Mouse (Mus musculus): ENCODE data around the gene Cyp8b1.

The Cyp8b1 gene

DNA sequence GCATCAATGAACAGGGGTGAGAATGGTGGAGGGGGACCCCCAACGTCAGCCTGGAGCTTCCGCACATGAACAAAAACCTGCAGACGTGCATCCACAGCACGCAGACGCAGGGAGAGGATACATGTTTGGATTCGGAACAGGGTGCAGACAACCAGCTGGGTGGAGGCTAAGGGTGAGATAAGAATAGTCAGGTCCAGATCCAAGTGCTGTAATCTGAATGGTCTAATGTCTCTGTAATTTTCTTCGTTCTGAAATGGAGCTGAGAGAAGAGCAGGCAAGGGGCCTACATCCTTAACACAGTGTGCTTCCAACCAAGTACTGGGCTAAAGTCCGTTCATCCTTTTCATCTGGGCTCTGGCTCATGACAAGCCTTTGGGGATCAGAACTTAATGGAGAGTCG, 24.8 kb downstream of the Cyp8b1 start:
- no peak for DNase-seq (ENCODE audit: low spot score in 2 of 2)

DNA sequence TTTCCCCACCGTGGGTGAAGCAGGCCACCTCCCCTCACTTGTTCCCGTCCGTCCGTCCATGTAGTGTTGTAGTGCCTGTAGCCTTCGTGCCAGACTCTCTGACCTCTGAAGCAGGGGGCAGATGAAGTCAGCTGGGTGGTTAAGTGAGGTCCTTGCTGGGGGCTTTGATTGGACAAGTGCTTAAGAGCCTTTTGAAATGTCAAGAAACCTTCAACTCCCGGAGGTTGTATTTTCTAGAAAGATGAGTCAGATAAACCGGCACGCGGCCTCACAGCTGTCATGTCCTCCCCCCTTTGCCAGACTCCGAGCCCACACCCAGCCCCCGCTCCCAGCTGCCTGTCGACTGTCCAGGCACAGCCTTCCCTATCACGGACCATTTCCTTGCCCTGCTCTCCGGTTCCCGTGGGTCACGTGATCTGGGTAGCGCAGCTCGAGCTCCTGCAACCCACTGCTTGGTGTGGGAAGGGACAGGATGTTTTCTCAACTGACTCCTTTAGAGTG, 25.6 kb downstream of the Cyp8b1 start:
- DNase-seq (ENCODE audit: low spot score in 2 of 2): peak; percentile 45 to 59

DNA sequence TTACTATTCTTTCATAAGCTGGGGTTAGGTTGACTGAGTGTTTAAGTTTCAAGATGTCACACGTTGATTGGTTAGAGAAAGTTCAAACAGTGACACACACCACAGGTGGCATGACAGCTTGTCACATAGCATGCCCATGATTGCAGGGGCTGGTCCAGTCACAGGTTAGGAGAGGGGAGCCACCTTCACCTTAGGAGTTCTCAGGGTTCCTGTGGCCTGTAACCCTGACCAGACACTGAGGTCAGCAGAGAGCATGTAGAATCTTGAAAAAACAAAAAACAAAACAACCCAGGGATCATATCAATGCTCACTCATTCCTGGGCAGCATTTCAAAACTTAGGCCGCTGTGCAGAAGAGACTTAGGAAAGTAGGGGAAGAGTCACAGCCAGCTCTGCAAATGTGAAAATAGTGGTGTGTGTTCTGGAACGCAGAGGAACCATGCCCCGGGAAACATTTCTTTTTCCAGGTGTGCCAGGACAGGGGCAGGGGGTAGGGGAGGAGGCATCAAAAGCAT, 26.1 kb downstream of the Cyp8b1 start:
- DNase-seq (ENCODE audit: low spot score in 2 of 2): no peak

DNA sequence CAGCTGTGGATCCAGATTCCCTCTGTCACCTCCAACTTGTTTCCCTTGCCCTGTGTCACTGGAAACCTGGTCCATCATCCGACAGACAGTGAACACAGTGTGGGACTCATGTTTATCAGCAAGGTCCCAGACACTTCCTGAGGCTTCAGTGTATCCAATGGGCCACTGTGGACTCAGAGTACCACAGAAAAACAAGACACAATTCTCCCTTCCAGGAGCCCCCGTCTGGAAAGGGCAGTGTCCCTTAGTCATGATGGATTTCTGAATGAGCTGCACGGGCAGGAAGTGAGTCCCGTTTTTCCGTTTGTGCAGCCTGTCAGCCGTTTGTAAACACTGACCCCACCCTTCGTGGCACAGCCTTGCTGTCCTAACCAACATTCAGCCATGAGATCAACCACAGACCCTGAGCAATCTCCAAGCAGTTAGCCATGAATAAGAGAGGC, 34.1 kb downstream of the Cyp8b1 start:
- DNase-seq (ENCODE audit: low spot score in 2 of 2): no peak

DNA sequence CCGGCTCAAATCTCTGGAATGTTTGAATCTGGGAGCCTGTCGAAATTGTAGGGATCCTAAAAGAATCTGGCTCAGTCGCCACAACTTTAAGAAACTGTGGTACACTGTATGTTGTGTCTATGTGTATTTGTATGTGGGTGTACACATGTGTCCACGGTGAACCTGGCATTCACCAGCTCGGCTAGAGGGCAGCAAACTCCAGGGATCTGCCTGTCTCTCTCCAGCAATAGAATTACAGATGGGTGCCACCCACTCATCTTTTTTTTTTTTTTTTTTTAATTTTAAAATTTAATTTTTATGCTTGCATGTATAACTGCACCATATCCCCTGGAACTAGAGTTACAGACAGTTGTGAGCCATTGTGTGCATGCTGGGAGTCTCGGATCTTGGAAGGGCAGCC, 34.8 kb downstream of the Cyp8b1 start:
- peak; percentile 44 to 53 for DNase-seq (ENCODE audit: low spot score in 2 of 2)

DNA sequence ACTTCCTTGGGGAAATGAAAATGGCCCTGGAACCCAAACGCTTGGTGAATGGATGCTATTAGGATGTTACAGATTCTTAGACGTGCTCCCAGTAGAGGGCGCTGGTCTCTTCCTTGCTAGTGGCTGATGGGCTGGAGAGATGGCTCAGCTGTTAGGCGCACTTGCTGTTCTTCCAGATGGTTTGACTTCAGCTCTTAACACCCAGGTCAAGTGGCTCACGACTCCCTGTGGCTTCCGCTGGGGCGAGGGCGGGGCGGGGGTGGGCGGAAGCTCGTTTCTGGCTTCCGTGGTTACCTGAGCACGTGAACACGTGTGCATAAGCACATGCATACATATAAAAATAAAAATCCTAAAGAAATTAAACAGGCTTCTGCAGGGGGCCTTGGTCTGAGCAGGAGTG, 35.3 kb downstream of the Cyp8b1 start:
- DNase-seq (ENCODE audit: low spot score in 2 of 2): peak; percentile 74 to 78

DNA sequence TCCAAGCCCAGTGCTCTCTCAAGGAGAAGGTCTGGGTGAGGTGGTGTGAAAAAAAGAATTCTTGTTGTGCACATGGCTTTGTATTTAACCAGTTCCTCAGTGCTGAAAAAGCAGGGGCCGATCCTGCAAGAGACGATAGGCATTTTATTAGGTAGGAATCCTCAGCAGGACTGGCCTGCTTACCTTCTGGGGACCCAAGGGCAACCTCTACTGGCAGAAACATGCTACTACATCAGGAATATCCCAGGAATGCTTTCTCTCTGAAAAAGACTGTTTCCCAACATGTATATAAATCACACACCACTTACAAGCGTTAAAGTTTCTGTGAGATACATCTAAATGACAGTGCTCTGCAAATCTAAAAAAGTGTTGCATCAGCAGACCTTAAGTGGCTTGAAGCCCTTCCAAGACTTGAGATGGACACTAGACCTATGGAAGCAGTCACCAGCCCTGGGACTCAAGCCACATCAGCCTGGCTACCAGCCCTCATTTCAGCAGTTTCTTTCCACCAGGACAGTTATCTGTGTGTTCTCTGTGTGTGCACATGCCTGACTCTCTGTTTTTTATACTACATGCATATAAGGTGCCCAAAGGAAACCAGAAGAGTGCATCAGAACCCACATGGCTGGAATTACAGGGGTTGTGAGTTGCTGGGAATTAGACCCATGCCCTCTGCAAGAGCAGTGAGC, 38.9 kb downstream of the Cyp8b1 start:
- DNase-seq (ENCODE audit: low spot score in 2 of 2): peak; percentile 83

DNA sequence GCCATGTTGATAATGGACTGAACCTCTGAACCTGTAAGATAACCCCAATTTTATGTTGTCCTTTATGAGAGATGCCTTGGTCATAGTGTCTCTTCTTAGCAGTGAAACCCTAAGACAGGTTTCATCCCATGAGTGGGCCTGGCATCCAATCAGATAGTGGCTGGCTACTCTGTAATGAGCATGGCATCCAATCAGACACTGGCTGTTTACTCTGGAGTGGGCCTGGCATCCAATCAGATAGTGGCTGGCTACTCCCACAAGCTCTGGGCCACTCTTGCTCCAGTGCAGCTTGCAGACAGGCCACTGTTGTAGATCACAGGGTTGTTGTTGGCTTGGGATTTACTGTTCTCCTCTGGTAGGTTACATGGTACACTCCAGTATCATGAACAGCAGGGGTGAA, 42.5 kb downstream of the Cyp8b1 start:
- DNase-seq (ENCODE audit: low spot score in 2 of 2): no peak

DNA sequence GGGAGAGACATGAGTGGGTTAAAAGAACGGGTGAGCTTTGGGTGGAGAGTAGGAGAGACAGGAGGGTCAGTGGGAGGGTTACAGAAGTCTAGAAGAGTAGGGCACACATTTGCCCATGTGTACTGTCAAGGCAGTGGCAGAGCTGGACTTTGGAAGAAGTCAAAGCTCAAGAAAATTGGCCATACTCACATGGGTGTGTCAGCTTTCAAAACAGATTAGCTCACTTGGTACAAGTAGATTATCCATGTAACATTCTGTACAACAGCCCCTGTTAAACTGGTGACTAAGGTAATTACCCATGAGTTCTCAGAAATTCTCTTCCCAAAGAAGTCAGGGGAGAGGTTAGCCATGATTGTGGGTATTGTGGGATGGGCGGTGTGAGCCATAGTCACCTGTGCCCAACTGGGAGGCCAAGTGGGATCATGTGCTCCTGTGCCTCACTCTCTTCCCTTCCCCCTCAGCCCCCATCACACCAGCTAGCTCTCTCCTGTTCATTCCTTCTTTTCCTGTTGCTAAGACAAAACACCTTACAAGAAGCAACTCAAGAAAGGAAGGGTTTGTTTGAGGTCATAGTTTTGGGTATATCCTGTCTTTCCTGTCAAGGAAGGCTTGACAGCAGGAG, 43.9 kb downstream of the Cyp8b1 start:
- DNase-seq (ENCODE audit: low spot score in 2 of 2): no peak

DNA sequence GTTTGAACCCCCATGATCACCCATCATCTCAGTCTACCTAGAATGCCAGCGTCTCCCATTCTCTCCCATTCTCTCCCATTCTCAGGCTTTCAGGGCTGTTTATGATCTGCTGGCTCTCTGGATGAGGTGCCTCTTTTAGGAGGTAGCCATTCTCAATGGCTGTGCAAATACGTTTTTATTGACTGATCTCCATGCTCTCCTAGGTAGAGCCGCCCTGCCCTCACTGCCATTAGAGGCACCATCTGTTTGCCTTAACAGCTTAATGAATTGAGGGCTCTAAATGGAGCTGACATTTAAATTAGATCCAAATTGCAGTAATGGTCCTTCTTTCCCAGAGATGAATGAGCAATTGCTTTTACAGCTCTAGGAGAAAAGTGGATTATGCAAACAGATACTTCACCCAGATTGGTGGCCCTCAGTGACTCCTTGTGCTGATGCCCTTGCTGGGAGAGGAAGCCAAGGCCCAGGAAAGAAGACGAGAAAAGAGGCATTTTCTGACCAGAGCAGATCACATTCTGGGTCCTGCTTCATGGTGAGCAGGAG, 46.1 kb downstream of the Cyp8b1 start:
- no peak for DNase-seq (ENCODE audit: low spot score in 2 of 2)

DNA sequence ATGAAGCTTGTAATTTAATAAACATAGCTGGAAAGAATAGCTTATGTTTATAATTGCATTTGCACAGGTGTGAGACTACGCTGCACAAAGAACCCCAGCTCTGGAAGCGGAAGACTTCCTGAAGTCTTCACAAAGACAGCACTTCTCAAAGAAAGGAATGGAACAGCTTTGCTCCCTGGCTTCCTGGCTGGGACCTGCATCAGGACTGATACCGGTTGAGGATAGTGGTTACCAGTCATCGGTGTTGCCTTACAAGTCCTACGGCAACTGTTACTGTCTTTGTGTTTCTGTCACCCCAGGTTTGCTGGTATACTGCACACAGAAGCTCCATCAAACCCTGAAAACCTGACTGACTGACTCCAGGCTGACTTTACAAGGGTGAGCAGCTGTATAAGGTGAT, 46.7 kb downstream of the Cyp8b1 start:
- DNase-seq (ENCODE audit: low spot score in 2 of 2): no peak

DNA sequence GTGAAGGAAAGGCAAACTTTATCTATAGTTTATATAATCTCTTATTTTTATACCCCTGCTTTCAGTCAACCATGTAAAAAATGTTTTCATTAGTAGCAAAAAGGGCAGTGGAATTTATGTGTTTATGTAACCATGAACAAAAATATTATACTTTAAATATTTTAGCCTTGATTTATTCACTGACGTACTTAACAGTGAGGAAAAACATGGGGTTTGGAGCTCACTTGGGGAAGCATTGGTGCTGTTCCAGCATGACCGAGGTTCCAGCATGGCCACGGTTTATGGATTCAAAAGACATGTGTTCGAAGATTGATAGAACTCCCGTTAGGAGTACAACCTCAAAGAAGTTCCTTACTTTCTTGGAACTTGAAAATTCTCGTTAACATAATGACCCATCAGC, 47.9 kb downstream of the Cyp8b1 start:
- DNase-seq (ENCODE audit: low spot score in 2 of 2): no peak

DNA sequence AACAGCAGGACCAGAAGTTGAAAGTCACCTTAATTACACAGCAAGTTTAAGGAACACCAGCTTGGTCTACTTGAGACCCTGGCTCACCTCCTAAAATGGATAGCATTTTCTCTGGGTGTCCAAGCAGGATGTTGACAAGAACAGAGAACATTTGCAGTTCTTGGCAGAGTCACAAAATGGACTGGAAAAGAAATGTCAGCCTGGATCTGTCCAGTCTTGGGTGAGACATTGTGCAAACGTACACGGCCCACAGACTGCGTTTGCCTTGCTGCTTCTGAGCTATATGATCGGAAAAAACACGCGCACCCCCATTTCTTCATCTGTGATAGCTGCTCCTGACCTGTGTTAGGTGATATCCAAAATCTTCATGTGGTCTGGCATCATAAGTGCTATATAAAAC, 48.5 kb downstream of the Cyp8b1 start:
- DNase-seq (ENCODE audit: low spot score in 2 of 2): no peak

DNA sequence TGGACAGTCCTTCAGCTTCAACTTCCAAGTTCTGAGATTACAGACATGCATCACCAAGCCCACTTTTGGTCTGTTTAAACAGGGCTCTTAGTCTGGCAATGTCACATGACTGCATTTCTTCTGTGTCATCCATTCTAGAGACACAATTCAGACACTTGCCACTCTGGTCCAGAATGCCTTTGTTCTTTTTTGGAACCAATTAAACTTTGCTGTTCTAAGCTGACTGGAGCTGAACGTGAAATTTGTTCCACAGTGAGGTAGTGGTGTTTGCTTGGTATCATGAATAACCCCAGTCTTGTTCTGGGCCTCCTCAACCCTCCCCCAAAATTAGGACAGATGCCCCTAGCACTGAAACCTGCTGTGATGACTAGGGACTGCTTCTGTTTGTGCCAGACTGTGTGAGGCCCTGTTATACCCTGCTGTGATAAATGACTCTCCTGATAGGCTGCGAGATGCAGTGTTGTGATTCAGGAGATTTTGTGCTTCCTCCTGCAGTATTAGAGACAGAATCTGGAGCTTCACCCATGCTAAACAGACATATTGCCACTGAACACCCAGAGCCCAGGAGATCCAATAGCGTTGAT, 50.6 kb downstream of the Cyp8b1 start:
- no peak for DNase-seq (ENCODE audit: low spot score in 2 of 2)

DNA sequence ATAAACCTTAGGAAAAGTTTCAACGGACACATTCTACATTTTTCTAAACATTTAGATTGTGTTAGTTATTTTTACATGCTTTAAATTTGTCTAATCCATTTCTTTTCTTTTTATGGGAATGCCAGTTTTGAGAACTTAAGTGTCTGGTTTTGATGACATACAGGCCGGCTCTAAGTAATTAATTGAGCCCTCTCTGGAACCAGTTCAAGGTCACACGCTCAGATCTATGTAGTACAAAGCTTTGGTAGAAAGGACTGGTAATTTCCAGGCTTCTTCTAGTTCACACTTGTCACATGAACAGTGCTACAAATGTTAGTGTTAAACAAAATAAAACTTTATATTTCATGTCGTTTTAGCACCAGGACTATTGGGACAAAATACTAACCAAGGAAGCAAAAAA, 51.3 kb downstream of the Cyp8b1 start:
- no peak for DNase-seq (ENCODE audit: low spot score in 2 of 2)

All from right cerebral cortex, adult 2 months (tissue).